Mouse (Mus musculus): ENCODE measurements at regions not wholly inside any gene's neighbourhood (a gene's known extent, or its start where the extent isn't known, plus 50 kb on each side); places are given as distances from the start of the nearest gene placed in this dataset.

DNA sequence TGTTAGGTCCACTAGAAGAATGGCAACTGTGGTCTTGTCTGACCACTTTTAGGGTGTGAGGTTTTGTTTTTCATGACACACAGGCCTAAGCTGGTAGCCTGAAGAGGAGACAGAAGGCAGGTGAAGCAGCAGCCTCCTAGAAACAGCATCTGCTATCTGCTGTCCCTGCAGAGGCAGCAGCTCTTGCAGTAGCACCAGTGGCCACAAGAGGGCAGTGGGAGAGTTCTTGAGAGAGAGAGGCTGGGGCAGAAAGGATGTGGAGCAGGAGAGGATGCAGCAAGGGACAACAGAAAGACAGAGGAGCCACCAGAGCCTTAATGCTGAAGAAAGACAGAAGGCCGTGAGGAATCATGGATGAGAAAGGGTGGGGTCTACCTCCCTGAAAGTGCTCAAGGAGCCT is 88.1 kb upstream of the Usp51 start:
- DNase-seq = peak; percentile 56 to 70

DNA sequence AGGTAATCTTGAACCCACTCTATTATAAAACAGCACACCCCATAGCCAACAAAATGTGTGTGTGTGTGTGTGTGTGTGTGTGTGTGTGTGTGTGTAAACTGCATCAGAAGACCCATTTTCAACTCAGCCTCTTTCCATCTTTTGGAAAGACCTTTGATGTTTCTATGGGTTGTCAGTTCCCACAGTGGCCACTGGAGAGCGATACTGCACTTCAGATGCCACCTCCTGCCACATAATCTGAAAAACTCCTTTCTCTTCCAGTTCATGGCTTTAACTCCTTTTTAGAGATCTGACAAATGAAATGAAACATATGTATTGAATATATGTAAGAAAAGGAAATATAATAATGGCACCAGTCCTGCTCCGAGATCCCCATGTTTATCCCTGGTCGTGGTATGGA is 79.3 kb upstream of the Usp51 start:
- DNase-seq = peak; percentile 7 to 38

DNA sequence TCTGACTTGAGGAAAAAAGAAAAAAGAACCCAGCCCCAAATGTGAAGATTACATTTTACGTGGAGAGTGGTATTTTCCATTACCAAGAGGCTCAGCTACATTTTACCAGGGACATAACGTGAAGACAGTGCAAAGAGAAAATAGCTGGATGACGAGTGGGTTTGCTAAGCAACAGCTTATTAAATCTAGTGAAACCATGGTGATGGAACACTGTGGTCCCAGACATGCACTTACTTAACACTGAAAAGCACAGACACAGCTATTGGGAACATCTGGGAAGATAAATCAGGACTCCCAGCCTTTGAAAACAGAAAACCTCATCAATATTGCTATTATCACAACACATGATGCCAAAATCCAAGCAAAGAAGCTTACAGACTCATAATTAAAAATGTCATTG is 60.1 kb upstream of the Usp51 start:
- DNase-seq = peak; percentile 1 to 23

Data from layer of hippocampus, postnatal 36 days (tissue).